8 mouse cellular contexts compared by ENCODE assay signal in genomic region chr4:155891551-155892001, GRCm38 (mm10). TPM values are rescaled to one million over a fixed set of nuclear protein-coding genes. Genes with fewer than 3 reads are reported as not detected.
DNase-seq lines count a peak whose midpoint lies in the region; ATAC-seq and TF ChIP-seq lines count a peak whose summit lies in the region.

Gene Pusl1, minus strand, starts transcription at chr4:155891781.
Gene Acap3, plus strand, starts transcription at chr4:155891822.

- no peak for TF ChIP-seq CTCF in E14TG2a.4 (conservative IDR thresholded peaks at IDR 0.05; ENCODE audit: low read length)
- TF ChIP-seq CTCF in liver, postnatal 0 days (IDR thresholded peaks at IDR 0.05; ENCODE audit: low read depth), result no peak

- peaks cover 70% of the 10 kb centered on the region for H3K4me1 ChIP-seq in E14TG2a.4 (replicated peaks; ENCODE audit: low read depth, low read length)
- peaks cover 54% of the 10 kb centered on the region for H3K4me1 ChIP-seq in forebrain, embryonic 13.5 days
- peaks cover 44% of the 10 kb centered on the region for H3K4me1 ChIP-seq in liver, postnatal 0 days (ENCODE audit: insufficient read depth)
- H3K4me1 ChIP-seq in neural tube, embryonic 14.5 days (ENCODE audit: control insufficient read depth, insufficient read depth, low read length), result peaks cover 34% of the 10 kb centered on the region

- H3K9me3 ChIP-seq in E14TG2a.4 (ENCODE audit: low read length), result no peaks in the 10 kb centered on the region
- H3K9me3 ChIP-seq in forebrain, embryonic 13.5 days (replicated peaks), result no peaks in the 10 kb centered on the region
- H3K9me3 ChIP-seq in liver, postnatal 0 days (ENCODE audit: low read length), result no peaks in the 10 kb centered on the region
- no peaks in the 10 kb centered on the region for H3K9me3 ChIP-seq in neural tube, embryonic 14.5 days (ENCODE audit: control insufficient read depth, low read length)

- intact Hi-C loops in heart, postnatal 10 days (cut with DNase I), result loop anchor here (2.0 kb wide), 2 partner anchors 23 to 51 kb away; partner anchors contain the start of genes Cptp, Ints11 and Ube2j2

- TF ChIP-seq EP300 in liver, postnatal 0 days (IDR thresholded peaks at IDR 0.05; ENCODE audit: low read depth), result no peak

- H3K9ac ChIP-seq in forebrain, embryonic 13.5 days, result peak within 1 kb of the TSS; percentile 94
- peak within 1 kb of the TSS; percentile 98 for H3K9ac ChIP-seq in liver, postnatal 0 days (replicated peaks)
- H3K9ac ChIP-seq in neural tube, embryonic 14.5 days (replicated peaks; ENCODE audit: low read depth, low read length), result peak within 1 kb of the TSS; percentile 96

- H3K4me3 ChIP-seq in E14TG2a.4 (replicated peaks; ENCODE audit: low read length), result peak within 1 kb of the TSS; percentile 99
- peak within 1 kb of the TSS; percentile 96 for H3K4me3 ChIP-seq in forebrain, embryonic 13.5 days
- H3K4me3 ChIP-seq in liver, postnatal 0 days (ENCODE audit: low read depth, low read length), result peak within 1 kb of the TSS; percentile 95
- H3K4me3 ChIP-seq in neural tube, embryonic 14.5 days (ENCODE audit: low read depth, low read length), result peak within 1 kb of the TSS; percentile 92

- H3K36me3 ChIP-seq in E14TG2a.4 (ENCODE audit: insufficient read depth, low read length), result peaks cover 47% of the 10 kb centered on the region
- peaks cover 44% of the 10 kb centered on the region for H3K36me3 ChIP-seq in forebrain, embryonic 13.5 days (ENCODE audit: poor library complexity, severe bottlenecking)
- peaks cover 34% of the 10 kb centered on the region for H3K36me3 ChIP-seq in liver, postnatal 0 days (replicated peaks; ENCODE audit: insufficient read depth, low read length)
- H3K36me3 ChIP-seq in neural tube, embryonic 14.5 days (ENCODE audit: control insufficient read depth, insufficient read depth, low read length), result peaks cover 35% of the 10 kb centered on the region

- under 1% methylated on average over 52 of the region's 52 CpGs for whole genome bisulfite sequencing in forebrain, embryonic 13.5 days
- under 1% methylated on average over 52 of the region's 52 CpGs for WGBS in large intestine, adult 2 months
- under 1% methylated on average over 52 of the region's 52 CpGs for WGBS in liver, postnatal 0 days (ENCODE audit: insufficient replicate concordance)
- under 1% methylated on average over 52 of the region's 52 CpGs for WGBS in neural tube, embryonic 14.5 days

- peaks cover 3% of the 10 kb centered on the region; the same call in 1 of the 2 replicates for H3K27me3 ChIP-seq in E14TG2a.4 (ENCODE audit: insufficient read depth, low read length)
- H3K27me3 ChIP-seq in forebrain, embryonic 13.5 days, result no peaks in the 10 kb centered on the region
- no peaks in the 10 kb centered on the region for H3K27me3 ChIP-seq in liver, postnatal 0 days (ENCODE audit: insufficient read depth, low read length)
- no peaks in the 10 kb centered on the region for H3K27me3 ChIP-seq in neural tube, embryonic 14.5 days (ENCODE audit: control insufficient read depth, insufficient read depth, low read length)

- H3K4me2 ChIP-seq in forebrain, embryonic 13.5 days, result peak within 1 kb of the TSS; percentile 99
- peak within 1 kb of the TSS; percentile 99 for H3K4me2 ChIP-seq in liver, postnatal 0 days (ENCODE audit: low read depth, low read length)
- peak within 1 kb of the TSS; percentile 98 for H3K4me2 ChIP-seq in neural tube, embryonic 14.5 days (ENCODE audit: low read depth, low read length)

- ATAC-seq in forebrain, embryonic 13.5 days, result peak; percentile 90
- peak; percentile 90 for ATAC-seq in liver, postnatal 0 days
- ATAC-seq in neural tube, embryonic 14.5 days (ENCODE audit: low read depth), result peak; percentile 83

- peak; percentile 93 for DNase-seq in c-Kit-positive CD71-positive TER-119-positive erythroid progenitor cells, embryonic 14.5 days (ENCODE audit: low spot score)
- peak; percentile 97 to 98 for DNase-seq in heart, postnatal 10 days
- DNase-seq in large intestine, adult 2 months (ENCODE audit: low read depth, low spot score), result peak; percentile 58
- DNase-seq in liver, postnatal 0 days, result peak; percentile 98
- DNase-seq in testis, postnatal 10 days (ENCODE audit: low spot score), result peak; percentile 99

- H3K27ac ChIP-seq in forebrain, embryonic 13.5 days, result peak within 1 kb of the TSS; percentile 99
- H3K27ac ChIP-seq in liver, postnatal 0 days (ENCODE audit: low read depth), result peak within 1 kb of the TSS; percentile 100
- H3K27ac ChIP-seq in neural tube, embryonic 14.5 days (ENCODE audit: low read depth, low read length), result peak within 1 kb of the TSS; percentile 99

RNA-seq across cellular contexts. Expression of gene Pusl1, which starts in this region (rescaled TPM):
- 46.5 and 54.2 TPM in 2 replicates for polyA plus RNA-seq in forebrain, embryonic 13.5 days (2015; fragmentation: Nextera tagmentation; extraction: Ambion mirVana)
- total RNA-seq in heart, postnatal 10 days (2021), result 10 to 100 TPM; 18.1 to 19.1 TPM
- polyA plus RNA-seq in large intestine, adult 2 months (2012; rRNA removed), result 31.4 and 39.4 TPM in 2 replicates
- 14.1 and 15.3 TPM in 2 replicates for polyA plus RNA-seq in liver, postnatal 0 days (2015; fragmentation: Nextera tagmentation; extraction: Ambion mirVana)
- polyA plus RNA-seq in neural tube, embryonic 14.5 days (2014; fragmentation: Nextera tagmentation; extraction: Ambion mirVana), result 53.4 and 57.4 TPM in 2 replicates

RNA-seq across cellular contexts. Expression of gene Acap3, which starts in this region (rescaled TPM):
- 51.0 and 56.7 TPM in 2 replicates for polyA plus RNA-seq in forebrain, embryonic 13.5 days (2015; fragmentation: Nextera tagmentation; extraction: Ambion mirVana)
- total RNA-seq in heart, postnatal 10 days (2021), result 10 to 100 TPM; 20.3 to 21.7 TPM
- 9.5 and 16.3 TPM in 2 replicates for polyA plus RNA-seq in large intestine, adult 2 months (2012; rRNA removed)
- 2.1 and 2.8 TPM in 2 replicates for polyA plus RNA-seq in liver, postnatal 0 days (2015; fragmentation: Nextera tagmentation; extraction: Ambion mirVana)
- 67.8 and 76.7 TPM in 2 replicates for polyA plus RNA-seq in neural tube, embryonic 14.5 days (2014; fragmentation: Nextera tagmentation; extraction: Ambion mirVana)

Comparison
In these comparisons a context has a peak if more than half of its experiments do, and no peak if none do; other contexts are left out.
1. Peak in every context shown above with its lines: DNase-seq, ATAC-seq, H3K4me3 ChIP-seq and H3K27ac ChIP-seq.